Mouse (Mus musculus) macrophage (primary cell): Measurements from ENCODE around the gene Tex44. TPM values are rescaled to one million over a fixed set of nuclear protein-coding genes. Genes with fewer than 3 reads are reported as not detected.
A peak's percentile ranks its signal among the peaks of the same experiment; 100 is the strongest.

Experiments used
- H3K27ac ChIP-seq: fragments of 350-480 bp; formaldehyde crosslinking; 2 replicates; pipeline ENCODE4 v1.9.0; 2021
- H3K36me3 ChIP-seq: fragments of 350-480 bp; formaldehyde crosslinking; 2 replicates; pipeline ENCODE4 v1.9.0; 2021; ENCODE audit errors: inconsistent target
- H3K4me3 ChIP-seq: fragments of 350-480 bp; formaldehyde crosslinking; 2 replicates; pipeline ENCODE4 v1.9.0; 2021; ENCODE audit errors: inconsistent target
- H3K79me2 ChIP-seq: fragments of 350-480 bp; formaldehyde crosslinking; 2 replicates; pipeline ENCODE4 v1.9.0; 2021; ENCODE audit errors: inconsistent target
- WGBS: methylation state at CpG from one replicate; pipeline ENCODE4 v1.1.7; 2026; ENCODE audit warnings: inconsistent platforms; ENCODE audit not compliant: missing documents; 5-methylcytosine and 5-hydroxymethylcytosine counted together
- polyA plus RNA-seq: library from polyadenylated mRNA; stranded (reverse); fragments of 250-400 nt; gene quantifications from 3 replicates; pipeline ENCODE4 v1.2.4, GENCODE M21; 2018; ENCODE audit warnings: inconsistent platforms

The Tex44 gene
- polyA plus RNA-seq, 1 experiment from 2014 or later, result not detected

DNA sequence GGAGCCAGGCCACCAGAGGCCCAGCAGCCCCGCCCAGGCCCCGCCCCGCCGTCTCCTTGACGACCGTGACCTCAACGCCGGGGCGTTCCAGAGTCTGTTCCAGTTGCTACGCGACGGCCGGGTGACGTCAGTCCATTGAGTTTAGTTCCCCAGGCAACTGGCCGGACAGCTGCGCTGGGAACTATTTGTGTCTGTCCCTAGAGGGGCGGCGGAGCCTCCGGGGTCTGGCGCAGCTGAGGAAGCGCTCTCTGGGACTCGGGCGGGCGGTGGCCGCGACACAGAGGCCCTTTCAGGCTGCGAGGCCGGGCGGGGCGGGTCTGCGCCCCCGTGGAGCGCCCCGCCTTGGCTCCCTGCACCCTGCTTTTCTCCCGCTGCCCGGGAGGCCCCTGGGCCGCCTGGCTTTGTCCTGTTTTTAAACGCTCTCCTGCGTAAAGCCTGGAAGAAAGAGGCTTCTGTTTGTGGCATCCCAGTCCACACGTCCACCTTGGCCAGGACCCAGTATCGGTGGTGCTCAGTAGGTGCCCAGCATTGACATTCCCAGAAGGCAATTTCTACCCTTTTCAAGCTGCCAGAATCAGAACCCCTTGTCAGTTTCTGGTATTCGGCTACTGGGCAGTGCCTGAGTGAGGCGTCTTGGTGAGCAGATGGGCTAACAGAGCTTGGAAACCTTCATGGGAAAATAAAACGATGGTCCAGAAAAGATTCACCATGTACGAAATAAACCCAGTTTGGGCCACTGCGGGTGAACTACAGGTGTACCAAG, 8.5 kb downstream of the Tex44 start:
- no peaks in the 10 kb centered on the region for H3K79me2 ChIP-seq
- no peaks in the 10 kb centered on the region for H3K36me3 ChIP-seq
- H3K27ac ChIP-seq, result peak overlapping the region; percentile 31; the same call in 1 of the 2 replicates
- H3K4me3 ChIP-seq, result no peak overlapping the region
- WGBS, result 9% methylated on average over 40 of the region's 46 CpGs

DNA sequence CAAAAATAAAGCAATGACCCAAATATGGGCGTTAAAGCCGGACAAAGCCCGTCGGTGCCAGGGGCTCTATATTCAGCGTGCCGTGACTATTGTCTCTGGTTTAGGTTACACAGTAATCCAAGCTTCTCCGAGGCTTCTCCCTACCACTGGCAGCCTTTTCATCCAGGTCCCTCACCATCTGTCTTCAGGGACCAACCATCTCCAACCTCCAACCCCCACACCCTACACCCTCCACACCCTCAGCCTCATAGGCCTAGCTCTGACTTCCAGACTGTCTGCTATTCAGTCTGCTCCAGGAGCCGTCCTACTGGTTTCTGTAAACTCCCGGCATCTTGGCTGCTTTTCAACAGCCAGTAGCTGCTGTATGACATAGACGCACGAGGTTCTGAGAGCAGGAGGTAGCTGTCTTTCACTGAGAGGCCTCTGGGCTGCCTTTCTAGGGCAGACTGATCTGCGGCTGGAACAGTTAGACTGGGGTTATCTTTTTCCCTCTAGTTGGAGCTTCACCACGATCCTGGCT, 9.2 kb downstream of the Tex44 start:
- Histone ChIP-seq H3K79me2 (no peaks in the 10 kb centered on the region), H3K27ac (no peak overlapping the region), H3K36me3 (no peaks in the 10 kb centered on the region), H3K4me3 (no peak overlapping the region)
- WGBS, result 88% methylated on average over 12 of the region's 13 CpGs

DNA sequence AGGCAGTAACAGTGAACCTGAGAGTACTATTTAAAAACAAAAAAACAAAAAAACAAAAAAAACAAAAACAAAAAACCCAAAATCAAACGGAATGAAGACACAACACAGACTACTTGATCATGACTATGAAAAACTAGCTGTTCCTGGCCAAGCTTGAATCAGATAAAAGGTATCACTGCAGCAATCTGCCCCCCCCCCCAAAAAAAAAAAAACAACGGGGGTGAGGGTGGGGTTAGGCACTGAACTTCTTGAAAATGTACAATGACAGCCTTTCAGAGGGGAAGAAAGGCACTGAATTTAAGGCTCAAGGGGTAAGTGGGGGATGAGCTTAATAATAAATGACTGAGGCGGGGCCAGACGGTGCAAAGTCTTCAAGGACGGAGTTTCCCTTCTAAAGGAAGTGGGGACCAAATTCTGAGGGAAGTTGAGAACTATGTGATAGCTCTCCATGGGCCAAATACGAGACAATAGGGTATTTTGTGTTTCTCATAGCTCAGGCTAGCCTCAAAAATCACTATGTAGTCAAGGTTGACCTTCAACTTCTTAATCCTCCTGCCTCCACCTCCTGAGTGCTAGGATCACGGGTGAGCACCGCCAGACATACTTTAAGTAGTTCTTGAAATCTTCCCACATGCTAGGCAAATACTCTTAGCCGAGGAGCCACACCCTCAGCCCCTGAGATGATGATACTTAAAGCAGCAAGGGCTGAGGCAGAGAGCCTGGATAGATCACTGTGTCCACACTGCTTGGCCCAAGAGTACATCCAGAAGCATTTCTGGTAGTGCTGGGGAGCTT, 11.3 kb downstream of the Tex44 start:
- Histone ChIP-seq H3K27ac (peak overlapping the region; percentile 56), H3K4me3 (no peak overlapping the region), H3K79me2 (no peaks in the 10 kb centered on the region), H3K36me3 (no peaks in the 10 kb centered on the region)
- WGBS, result 51% methylated on average over 8 of the region's 9 CpGs

DNA sequence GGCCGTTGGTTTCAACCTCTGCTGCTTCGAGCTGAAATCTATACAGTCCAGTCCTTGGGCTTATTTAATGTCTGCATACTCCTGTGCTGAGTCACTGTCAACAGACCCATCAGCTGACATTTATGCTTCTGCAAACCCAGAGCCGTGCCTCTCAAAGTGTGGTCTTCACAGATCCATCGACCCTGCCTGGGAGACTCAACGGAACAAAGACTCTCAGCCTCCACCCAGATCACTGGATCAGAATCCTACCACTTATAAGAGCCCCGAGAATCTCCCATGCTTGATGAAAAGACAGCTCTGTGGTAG, 11.8 kb downstream of the Tex44 start:
- Histone ChIP-seq H3K4me3 (no peak overlapping the region), H3K79me2 (no peaks in the 10 kb centered on the region), H3K36me3 (no peaks in the 10 kb centered on the region), H3K27ac (peak overlapping the region; percentile 56)
- 44% methylated on average over 6 of the region's 6 CpGs for WGBS

DNA sequence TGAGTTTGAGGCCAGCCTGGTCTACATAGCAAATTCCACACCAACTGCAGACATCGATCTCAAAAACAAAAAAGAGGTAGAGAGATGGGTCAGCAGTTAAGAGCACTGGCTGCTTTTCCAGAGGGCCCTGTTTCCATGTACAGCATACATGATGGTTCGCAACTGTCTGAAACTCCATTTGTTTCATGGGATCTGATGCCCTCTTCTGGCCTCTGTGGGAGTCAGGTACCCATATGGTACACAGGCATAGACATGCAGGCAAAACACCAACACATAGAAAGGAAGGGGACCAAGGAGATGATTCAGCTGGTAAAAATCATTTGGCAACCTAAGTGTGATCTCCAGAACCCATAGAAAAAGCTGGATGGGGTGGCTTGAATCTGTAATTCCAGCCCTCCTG, 12.4 kb downstream of the Tex44 start:
- H3K79me2 ChIP-seq, result no peaks in the 10 kb centered on the region
- H3K27ac ChIP-seq, result peak overlapping the region; percentile 56
- no peaks in the 10 kb centered on the region for H3K36me3 ChIP-seq
- WGBS, result 85% methylated on average over 2 of the region's 2 CpGs
- no peak overlapping the region for H3K4me3 ChIP-seq

DNA sequence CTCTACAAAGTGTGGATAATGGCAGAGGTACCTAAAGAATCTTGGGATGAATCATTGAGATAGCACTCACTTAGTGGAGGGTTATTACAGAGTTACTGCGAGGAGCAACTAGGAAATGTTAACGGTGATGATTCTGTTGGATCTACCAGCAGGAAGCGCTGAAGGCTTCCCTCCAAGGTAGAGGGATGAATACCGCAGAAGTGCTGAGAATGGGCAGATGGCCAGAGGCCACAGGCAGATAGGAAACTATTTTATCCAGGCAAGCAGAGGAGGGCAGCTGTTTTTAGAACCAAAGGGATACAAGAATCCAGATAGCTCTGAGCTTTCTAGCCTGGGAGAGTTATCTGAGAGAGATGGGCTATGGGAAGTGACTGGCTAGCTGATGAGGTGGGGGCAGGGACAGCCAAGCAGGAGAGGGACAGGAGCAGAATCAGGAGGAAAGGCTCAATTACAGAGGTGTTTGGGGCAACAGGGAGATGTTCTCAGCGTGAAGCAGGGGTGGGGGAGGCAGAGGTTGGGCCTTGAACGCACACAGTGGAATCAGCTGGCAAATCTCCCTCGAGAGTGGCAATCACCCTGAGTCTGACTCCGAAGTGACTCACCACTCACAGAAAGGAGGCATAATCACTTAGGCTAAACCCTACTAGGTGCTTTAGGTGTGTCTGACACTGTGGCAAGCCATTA, 13.5 kb downstream of the Tex44 start:
- no peak overlapping the region for H3K4me3 ChIP-seq
- WGBS, result 57% methylated on average over 8 of the region's 8 CpGs
- no peak overlapping the region for H3K27ac ChIP-seq

DNA sequence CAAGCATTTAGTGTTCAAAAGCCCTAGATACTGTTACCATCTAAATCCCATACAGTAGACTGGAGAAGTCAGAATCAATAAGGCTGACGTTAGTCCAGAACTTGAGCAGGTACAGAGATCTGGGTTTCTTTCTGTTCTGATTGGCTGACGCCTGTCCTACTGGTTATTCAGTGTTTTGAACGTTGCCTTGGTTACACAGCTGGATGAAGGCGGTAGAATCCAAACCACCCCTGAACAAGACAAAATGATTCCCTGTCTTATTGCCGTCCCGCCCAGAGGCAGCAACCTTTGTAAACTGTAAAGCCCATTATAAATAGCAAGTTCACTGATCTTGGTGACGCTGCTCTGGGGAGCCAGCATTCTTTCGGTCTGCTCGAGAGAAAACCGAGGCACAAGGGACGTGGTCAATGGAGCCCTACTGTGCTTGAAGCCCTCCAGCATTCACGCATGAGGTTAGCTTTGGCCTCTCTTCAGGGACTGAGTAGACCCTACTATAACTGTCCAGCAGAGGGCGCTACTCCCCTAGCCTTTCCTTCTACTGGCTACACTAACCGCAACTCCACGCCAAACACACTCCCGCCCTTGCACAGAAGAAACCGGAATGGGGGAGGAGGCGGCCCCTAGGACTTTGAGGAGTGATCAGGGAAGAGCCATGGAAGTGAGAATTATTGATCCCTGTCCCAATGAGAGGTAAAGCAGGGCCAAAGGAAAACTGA, 14.2 kb downstream of the Tex44 start:
- no peaks in the 10 kb centered on the region for H3K79me2 ChIP-seq
- H3K4me3 ChIP-seq, result peak overlapping the region; percentile 32
- peak overlapping the region; percentile 90 for H3K27ac ChIP-seq
- H3K36me3 ChIP-seq, result no peaks in the 10 kb centered on the region
- WGBS, result 21% methylated on average over 17 of the region's 18 CpGs

More for the DNA sequence above, 13.5 kb downstream of the Tex44 start:
- Histone ChIP-seq H3K79me2 (no peaks in the 10 kb centered on the region), H3K36me3 (no peaks in the 10 kb centered on the region)

DNA sequence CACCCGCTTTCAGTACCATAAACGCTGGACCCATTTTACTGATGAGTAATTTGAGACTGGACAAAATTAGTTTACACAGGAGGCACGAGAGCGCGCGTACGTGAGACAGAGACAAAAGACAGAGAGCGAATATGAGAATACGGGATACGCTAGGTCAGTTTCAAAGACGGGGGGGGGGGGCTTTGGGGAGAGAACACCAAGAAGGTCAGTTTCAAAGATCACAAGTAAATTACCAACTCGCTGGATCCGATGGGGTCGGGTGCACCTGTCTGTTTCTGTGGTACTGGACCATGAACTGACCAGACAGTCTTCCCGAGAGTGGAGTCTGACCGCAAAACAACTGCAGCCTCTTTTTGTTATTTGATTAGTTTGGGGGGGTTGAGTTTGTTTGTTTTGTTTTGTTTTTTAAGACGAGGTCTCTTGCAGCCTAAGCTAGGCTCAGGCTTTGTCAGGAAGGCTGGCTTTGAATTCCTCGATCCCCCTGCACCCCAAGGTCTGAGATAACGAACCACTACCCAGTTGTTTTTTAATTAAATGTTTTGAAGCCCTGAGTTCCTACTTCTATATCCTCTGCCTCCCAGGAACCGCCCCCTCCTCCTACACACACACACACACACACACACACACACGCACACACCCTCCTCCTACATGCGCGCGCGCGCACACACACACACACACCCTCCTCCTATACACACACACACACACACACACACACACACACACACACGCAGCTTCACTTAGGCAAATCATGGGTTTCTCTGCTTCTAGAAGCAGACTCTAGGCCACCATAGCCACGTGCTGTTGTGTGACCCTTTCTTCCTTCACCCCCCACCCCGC, 15.0 kb downstream of the Tex44 start:
- H3K36me3 ChIP-seq, result no peaks in the 10 kb centered on the region

DNA sequence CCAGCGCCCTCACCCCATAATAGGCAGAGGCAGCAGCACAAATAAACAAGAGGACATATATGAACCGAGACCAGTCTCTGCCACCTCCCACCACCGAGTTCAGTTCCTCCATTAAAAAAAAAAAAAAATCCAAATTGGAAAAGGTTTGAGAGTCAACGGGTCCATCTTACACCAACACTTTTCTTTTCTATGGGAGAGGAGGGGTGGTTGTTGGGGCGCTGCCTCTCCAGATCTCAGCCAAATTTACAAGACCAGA, 15.5 kb downstream of the Tex44 start:
- 3% methylated on average over 5 of the region's 5 CpGs for WGBS
- peak overlapping the region; percentile 32 for H3K4me3 ChIP-seq
- no peaks in the 10 kb centered on the region for H3K36me3 ChIP-seq
- peak overlapping the region; percentile 90 for H3K27ac ChIP-seq
- no peaks in the 10 kb centered on the region for H3K79me2 ChIP-seq

More for the DNA sequence above, 15.0 kb downstream of the Tex44 start:
- 2% methylated on average over 29 of the region's 29 CpGs for WGBS
- Histone ChIP-seq H3K4me3 (peak overlapping the region; percentile 32), H3K27ac (peak overlapping the region; percentile 90), H3K79me2 (no peaks in the 10 kb centered on the region)

DNA sequence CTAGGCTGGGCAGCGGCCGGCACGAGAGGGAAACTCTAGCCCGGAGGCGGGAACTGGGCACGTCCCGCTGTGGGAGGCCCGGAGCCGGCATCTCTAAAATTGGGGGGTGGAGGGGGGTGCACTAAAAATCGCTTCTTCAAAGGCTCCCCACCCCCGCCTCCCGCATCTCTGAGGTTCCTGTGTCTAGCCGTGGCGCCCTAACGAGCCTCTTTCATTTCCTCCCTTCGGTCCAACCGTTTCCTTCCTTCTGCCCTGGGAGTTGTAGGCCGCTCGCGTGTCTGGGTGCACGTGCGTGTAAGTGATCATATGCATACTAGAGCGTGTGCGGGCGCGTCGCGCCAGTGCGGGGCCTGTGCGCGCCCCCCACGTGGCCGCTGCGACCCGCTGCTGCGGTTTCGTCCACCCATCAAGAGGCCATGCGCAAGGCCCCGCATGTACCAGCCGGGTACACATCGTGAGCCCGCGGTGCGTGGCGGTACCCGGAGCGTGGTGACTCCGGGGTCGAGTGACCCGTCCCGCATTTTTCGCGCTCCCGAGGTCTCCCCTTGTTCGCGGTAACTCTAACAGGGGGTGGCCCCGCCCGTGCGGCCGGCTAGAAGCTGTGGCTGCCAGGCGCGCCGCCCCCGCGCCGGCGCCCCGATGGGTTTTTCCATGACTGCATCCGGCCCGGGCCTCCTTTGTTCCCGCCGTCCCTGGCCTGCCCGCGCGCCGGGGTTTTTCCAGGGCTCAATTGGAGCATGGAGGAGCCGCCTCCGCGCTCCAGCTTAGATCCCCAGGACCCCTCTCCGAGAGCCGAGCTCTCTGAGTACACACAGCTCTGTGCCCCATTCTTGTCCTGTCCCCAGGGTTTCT, 16.1 kb downstream of the Tex44 start:
- Histone ChIP-seq H3K36me3 (no peaks in the 10 kb centered on the region), H3K4me3 (peak overlapping the region; percentile 32), H3K79me2 (no peaks in the 10 kb centered on the region), H3K27ac (peak overlapping the region; percentile 90)
- under 1% methylated on average over 70 of the region's 81 CpGs for WGBS

DNA sequence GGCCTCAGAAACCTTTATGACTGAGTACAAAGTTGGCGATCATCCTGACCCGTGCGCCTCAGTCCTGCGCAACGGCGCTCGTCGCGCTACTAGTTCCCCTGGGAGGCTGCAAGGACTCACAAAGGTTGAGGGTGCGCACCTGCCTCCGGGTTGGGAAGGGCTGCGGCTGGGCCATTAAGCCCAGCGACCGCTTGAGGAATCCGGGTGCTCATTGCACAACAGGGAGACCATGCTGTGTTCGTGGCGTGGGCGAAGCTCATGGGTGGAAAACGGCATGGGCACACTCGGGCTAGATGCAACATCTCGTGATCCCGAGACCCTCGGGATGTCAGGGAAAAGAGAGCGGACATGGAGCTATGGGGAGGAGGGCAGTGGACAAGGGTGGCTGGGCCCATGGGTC, 16.7 kb downstream of the Tex44 start:
- WGBS, result 14% methylated on average over 24 of the region's 24 CpGs

DNA sequence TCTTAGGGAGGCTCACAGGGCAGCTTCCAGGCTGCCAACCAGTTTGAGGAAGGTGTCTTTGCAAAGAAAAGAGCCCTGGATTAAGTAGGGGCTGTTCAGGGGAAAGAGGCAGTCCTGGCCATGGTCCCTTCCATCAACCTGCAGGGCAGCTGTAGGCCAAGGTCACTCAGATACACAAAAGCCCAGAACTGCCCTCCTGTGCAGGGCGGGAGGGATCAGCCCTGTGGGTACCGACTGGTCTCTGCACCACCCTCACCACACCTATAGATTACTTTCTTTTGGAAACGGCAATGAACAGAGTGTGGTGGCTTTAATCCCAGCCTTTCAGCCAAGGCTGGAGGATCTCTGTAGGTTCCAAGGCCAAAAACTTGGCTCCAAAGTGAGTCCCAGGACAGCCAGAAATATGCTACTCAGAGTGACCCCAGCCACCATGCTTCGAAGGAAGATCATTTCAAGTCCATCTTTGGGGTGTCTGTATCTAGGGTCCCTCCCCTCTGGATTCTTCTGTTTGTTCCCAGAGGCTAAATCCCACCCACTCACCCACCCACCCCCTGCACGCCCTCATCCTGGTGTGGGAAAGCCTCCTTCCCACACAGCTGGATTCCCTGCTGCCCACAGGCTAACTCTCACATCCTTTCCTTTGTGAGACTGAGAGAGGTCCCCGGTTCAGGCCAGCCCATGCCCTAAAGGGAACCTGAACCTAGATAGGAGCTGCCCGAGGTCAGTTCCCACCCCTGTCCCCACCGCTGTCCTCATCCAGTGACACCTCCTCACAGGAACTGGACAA, 17.4 kb downstream of the Tex44 start:
- WGBS, result 52% methylated on average over 8 of the region's 8 CpGs
- peak overlapping the region; percentile 90; the same call in 1 of the 2 replicates for H3K27ac ChIP-seq
- H3K4me3 ChIP-seq, result peak overlapping the region; percentile 32; the same call in 1 of the 2 replicates

More for the DNA sequence above, 16.7 kb downstream of the Tex44 start:
- Histone ChIP-seq H3K79me2 (no peaks in the 10 kb centered on the region), H3K4me3 (peak overlapping the region; percentile 32), H3K36me3 (no peaks in the 10 kb centered on the region), H3K27ac (peak overlapping the region; percentile 90)

More for the DNA sequence above, 17.4 kb downstream of the Tex44 start:
- Histone ChIP-seq H3K36me3 (no peaks in the 10 kb centered on the region), H3K79me2 (no peaks in the 10 kb centered on the region)
